Mouse (Mus musculus): ENCODE data around the gene Oxnad1. TPM values are rescaled to one million over a fixed set of nuclear protein-coding genes. Genes with fewer than 3 reads are reported as not detected.
"Not testable (repeated sequence)": the region's sequence is repeated elsewhere in the genome, so short reads cannot be mapped to it uniquely, and the experiment has no call there.

The Oxnad1 gene
- polyA plus RNA-seq, 1 experiment from 2014 or later, result 20.1 TPM

- H3K4me3 ChIP-seq, result no peak overlapping the region
- no peaks in the 10 kb centered on the region for H3K9me3 ChIP-seq
- no peaks in the 10 kb centered on the region; the same call in 1 of the 2 replicates for H3K36me3 ChIP-seq (replicated peaks)
- no peaks in the 10 kb centered on the region for H3K27me3 ChIP-seq (replicated peaks; ENCODE audit: low read depth, poor library complexity, severe bottlenecking)
- no peak for DNase-seq (ENCODE audit: low spot score)
- WGBS, result 60% methylated on average over 8 of the region's 8 CpGs
- 0 out of 2 replicates have a peak overlapping the region, but pooled peaks have one; percentile 24 for H3K27ac ChIP-seq (replicated peaks)
- peaks cover 15% of the 10 kb centered on the region for H3K4me1 ChIP-seq
Measured at GRCm38 (mm10) chr14:32073211-32073685, 11.9 kb upstream of the Oxnad1 start.

GRCm38 (mm10) chr14:32073901-32074300, 11.3 kb upstream of the Oxnad1 start:
- no peak overlapping the region for H3K4me3 ChIP-seq
- no peak for DNase-seq (ENCODE audit: low spot score)
- no peaks in the 10 kb centered on the region; the same call in 1 of the 2 replicates for H3K36me3 ChIP-seq (replicated peaks)
- peak overlapping the region; percentile 24; the same call in 1 of the 2 replicates for H3K27ac ChIP-seq (replicated peaks)
- H3K27me3 ChIP-seq (replicated peaks; ENCODE audit: low read depth, poor library complexity, severe bottlenecking), result no peaks in the 10 kb centered on the region
- H3K4me1 ChIP-seq, result peaks cover 15% of the 10 kb centered on the region
- no peaks in the 10 kb centered on the region for H3K9me3 ChIP-seq
- 56% methylated on average over 7 of the region's 7 CpGs for WGBS

GRCm38 (mm10) chr14:32076896-32077575, 8.1 kb upstream of the Oxnad1 start:
- DNase-seq (ENCODE audit: low spot score), result peak; percentile 80
- Histone ChIP-seq H3K4me3 (no peak overlapping the region), H3K4me1 (peaks cover 15% of the 10 kb centered on the region), H3K27ac (replicated peaks) (no peak overlapping the region), H3K9me3 (no peaks in the 10 kb centered on the region), H3K36me3 (replicated peaks) (peaks cover 19% of the 10 kb centered on the region), H3K27me3 (replicated peaks; ENCODE audit: low read depth, poor library complexity, severe bottlenecking) (no peaks in the 10 kb centered on the region)
- WGBS, result 46% methylated on average over 8 of the region's 8 CpGs

- WGBS, result 89% methylated on average over 10 of the region's 10 CpGs
- H3K9me3 ChIP-seq, result no peaks in the 10 kb centered on the region
Measured at GRCm38 (mm10) chr14:32081026-32081425, 4.1 kb upstream of the Oxnad1 start.

GRCm38 (mm10) chr14:32082891-32083290, 2.3 kb upstream of the Oxnad1 start:
- Histone ChIP-seq H3K27ac (replicated peaks) (no peak overlapping the region), H3K9me3 (no peaks in the 10 kb centered on the region), H3K36me3 (replicated peaks) (peaks cover 30% of the 10 kb centered on the region), H3K4me1 (peaks cover 23% of the 10 kb centered on the region), H3K27me3 (replicated peaks; ENCODE audit: low read depth, poor library complexity, severe bottlenecking) (no peaks in the 10 kb centered on the region), H3K4me3 (no peak overlapping the region)
- DNase-seq (ENCODE audit: low spot score), result no peak
- 94% methylated on average over 6 of the region's 6 CpGs for WGBS

More at GRCm38 (mm10) chr14:32081026-32081425, 4.1 kb upstream of the Oxnad1 start:
- Histone ChIP-seq H3K4me3 (no peak overlapping the region), H3K27ac (replicated peaks) (no peak overlapping the region), H3K4me1 (peaks cover 12% of the 10 kb centered on the region), H3K27me3 (replicated peaks; ENCODE audit: low read depth, poor library complexity, severe bottlenecking) (no peaks in the 10 kb centered on the region), H3K36me3 (replicated peaks) (peaks cover 30% of the 10 kb centered on the region)
- DNase-seq (ENCODE audit: low spot score), result no peak

GRCm38 (mm10) chr14:32083466-32083865, 1.7 kb upstream of the Oxnad1 start:
- peaks cover 30% of the 10 kb centered on the region for H3K36me3 ChIP-seq (replicated peaks)
- H3K4me3 ChIP-seq, result no peak overlapping the region
- 94% methylated on average over 2 of the region's 2 CpGs for WGBS
- H3K4me1 ChIP-seq, result peaks cover 23% of the 10 kb centered on the region
- no peaks in the 10 kb centered on the region for H3K9me3 ChIP-seq
- no peak for DNase-seq (ENCODE audit: low spot score)
- H3K27ac ChIP-seq (replicated peaks), result no peak overlapping the region
- no peaks in the 10 kb centered on the region for H3K27me3 ChIP-seq (replicated peaks; ENCODE audit: low read depth, poor library complexity, severe bottlenecking)

- Histone ChIP-seq H3K4me3 (peak within 1 kb of the TSS; percentile 74), H3K4me1 (peaks cover 35% of the 10 kb centered on the region), H3K27me3 (replicated peaks; ENCODE audit: low read depth, poor library complexity, severe bottlenecking) (no peaks in the 10 kb centered on the region), H3K27ac (replicated peaks) (peak within 1 kb of the TSS; percentile 87), H3K9me3 (no peaks in the 10 kb centered on the region), H3K36me3 (replicated peaks) (peaks cover 25% of the 10 kb centered on the region)
- under 1% methylated on average over 43 of the region's 43 CpGs for WGBS
- DNase-seq (ENCODE audit: low spot score), result peak; percentile 98
Measured at GRCm38 (mm10) chr14:32085486-32086201, 470 bp downstream of the Oxnad1 start, which contains the start of gene Dph3. Gene Dph3 (minus strand): TSS chr14:32085729.

- 39% methylated on average over 8 of the region's 8 CpGs for WGBS
- no peak for DNase-seq (ENCODE audit: low spot score)
Measured at GRCm38 (mm10) chr14:32086226-32086625, 1.1 kb downstream of the Oxnad1 start.

GRCm38 (mm10) chr14:32087584-32088248, 2.5 kb downstream of the Oxnad1 start:
- not testable (repeated sequence) for DNase-seq (ENCODE audit: low spot score); H3K27me3 ChIP-seq (replicated peaks; ENCODE audit: low read depth, poor library complexity, severe bottlenecking); H3K4me3 ChIP-seq; H3K9me3 ChIP-seq; H3K27ac ChIP-seq (replicated peaks)
- H3K36me3 ChIP-seq (replicated peaks), result peaks cover 13% of the 10 kb centered on the region
- peaks cover 54% of the 10 kb centered on the region for H3K4me1 ChIP-seq
- 87% methylated on average over 7 of the region's 7 CpGs for WGBS

More at GRCm38 (mm10) chr14:32086226-32086625, 1.1 kb downstream of the Oxnad1 start:
- H3K36me3 ChIP-seq (replicated peaks), result peaks cover 19% of the 10 kb centered on the region
- peak overlapping the region; percentile 74 for H3K4me3 ChIP-seq
- peak overlapping the region; percentile 87 for H3K27ac ChIP-seq (replicated peaks)
- H3K4me1 ChIP-seq, result peaks cover 41% of the 10 kb centered on the region
- no peaks in the 10 kb centered on the region for H3K27me3 ChIP-seq (replicated peaks; ENCODE audit: low read depth, poor library complexity, severe bottlenecking)
- no peaks in the 10 kb centered on the region for H3K9me3 ChIP-seq

GRCm38 (mm10) chr14:32091124-32091523, 6.0 kb downstream of the Oxnad1 start:
- DNase-seq (ENCODE audit: low spot score), result peak; percentile 61
- peaks cover 41% of the 10 kb centered on the region for H3K4me1 ChIP-seq
- no peaks in the 10 kb centered on the region for H3K9me3 ChIP-seq
- WGBS, result 45% methylated on average over 4 of the region's 4 CpGs
- no peaks in the 10 kb centered on the region for H3K27me3 ChIP-seq (replicated peaks; ENCODE audit: low read depth, poor library complexity, severe bottlenecking)
- no peak overlapping the region; the same call in 1 of the 2 replicates for H3K4me3 ChIP-seq
- peaks cover 38% of the 10 kb centered on the region for H3K36me3 ChIP-seq (replicated peaks)
- peak overlapping the region; percentile 40; the same call in 1 of the 2 replicates for H3K27ac ChIP-seq (replicated peaks)

- WGBS, result 73% methylated on average over 4 of the region's 4 CpGs
- no peaks in the 10 kb centered on the region for H3K27me3 ChIP-seq (replicated peaks; ENCODE audit: low read depth, poor library complexity, severe bottlenecking)
- peaks cover 43% of the 10 kb centered on the region for H3K36me3 ChIP-seq (replicated peaks)
- peak overlapping the region; percentile 40; the same call in 1 of the 2 replicates for H3K27ac ChIP-seq (replicated peaks)
- peak; percentile 19 for DNase-seq (ENCODE audit: low spot score)
- H3K9me3 ChIP-seq, result no peaks in the 10 kb centered on the region
- peaks cover 35% of the 10 kb centered on the region for H3K4me1 ChIP-seq
- H3K4me3 ChIP-seq, result no peak overlapping the region; the same call in 1 of the 2 replicates
Measured at GRCm38 (mm10) chr14:32091704-32092103, 6.5 kb downstream of the Oxnad1 start.

GRCm38 (mm10) chr14:32093018-32093417, 7.8 kb downstream of the Oxnad1 start:
- Histone ChIP-seq H3K36me3 (replicated peaks) (peaks cover 56% of the 10 kb centered on the region), H3K4me1 (peaks cover 31% of the 10 kb centered on the region), H3K27ac (replicated peaks) (no peak overlapping the region), H3K4me3 (no peak overlapping the region), H3K27me3 (replicated peaks; ENCODE audit: low read depth, poor library complexity, severe bottlenecking) (no peaks in the 10 kb centered on the region), H3K9me3 (no peaks in the 10 kb centered on the region)
- 83% methylated on average over 1 of the region's 1 CpGs for WGBS
- no peak for DNase-seq (ENCODE audit: low spot score)

Data from embryonic facial prominence, embryonic 10.5 days (tissue).